Mouse (Mus musculus) C2C12 (cell line): Measurements from ENCODE around the gene Tmem86a. TPM values are rescaled to one million over a fixed set of nuclear protein-coding genes. Genes with fewer than 3 reads are reported as not detected.

Source experiments
- H3K27me3 ChIP-seq: one replicate; pipeline ENCODE4 v1.6.1; 2011; ENCODE audit not compliant: control insufficient read depth, insufficient read depth, insufficient read length
- H3K36me3 ChIP-seq: one replicate; pipeline ENCODE4 v1.6.1; 2011; ENCODE audit not compliant: control insufficient read depth, insufficient read depth
- H3K4me3 ChIP-seq: one replicate; pipeline ENCODE4 v1.5.1; 2011; ENCODE audit warnings: mild to moderate bottlenecking, control low read depth; ENCODE audit not compliant: poor library complexity, insufficient read depth, severe bottlenecking
- H3K79me2 ChIP-seq: one replicate; pipeline ENCODE4 v1.6.1; 2011; ENCODE audit not compliant: control insufficient read depth, insufficient read depth
- H3K79me3 ChIP-seq: one replicate; pipeline ENCODE4 v1.6.1; 2011; ENCODE audit warnings: low read depth, control low read depth
- H3ac ChIP-seq: one replicate; pipeline ENCODE3; 2011; ENCODE audit warnings: low read depth; ENCODE audit not compliant: control insufficient read depth, insufficient read length
- CEBPB ChIP-seq: IDR thresholded peaks from one replicate; pipeline ENCODE4 v1.6.1; 2011; ENCODE audit warnings: low read depth, mild to moderate bottlenecking, control low read depth, moderate library complexity
- CTCF ChIP-seq: IDR thresholded peaks from one replicate; pipeline ENCODE4 v1.5.1; 2011; ENCODE audit not compliant: control insufficient read depth, insufficient read depth, insufficient read length
- FOSL1 ChIP-seq: IDR thresholded peaks from one replicate; pipeline ENCODE4 v1.8.0; 2011; ENCODE audit warnings: mild to moderate bottlenecking, low read length; ENCODE audit not compliant: poor library complexity, insufficient read depth, severe bottlenecking
- MAX ChIP-seq: IDR thresholded peaks from one replicate; pipeline ENCODE4 v1.6.1; 2011; ENCODE audit warnings: mild to moderate bottlenecking, control low read depth
- MYOD1 ChIP-seq: IDR thresholded peaks from one replicate; pipeline ENCODE4 v1.6.1; 2011; ENCODE audit warnings: low read depth; ENCODE audit not compliant: control insufficient read depth, insufficient read length
- MYOG ChIP-seq: IDR thresholded peaks from one replicate; pipeline ENCODE4 v1.6.1; 2011; ENCODE audit not compliant: control insufficient read depth, insufficient read length; ENCODE audit errors: extremely low read depth
- USF1 ChIP-seq: IDR thresholded peaks from one replicate; pipeline ENCODE4 v1.6.1; 2011; ENCODE audit warnings: low read depth, mild to moderate bottlenecking, control low read depth, moderate library complexity
- polyA plus RNA-seq: library from polyadenylated mRNA; unstranded; fragments of >200 nt; fragmentation: generic; extraction: Trizol; gene quantifications from one replicate; pipeline ENCODE4 v1.2.1, GENCODE M21; 2012; ENCODE audit warnings: missing spikeins

The Tmem86a gene
- polyA plus RNA-seq, 1 experiment = 6.8 TPM

DNA sequence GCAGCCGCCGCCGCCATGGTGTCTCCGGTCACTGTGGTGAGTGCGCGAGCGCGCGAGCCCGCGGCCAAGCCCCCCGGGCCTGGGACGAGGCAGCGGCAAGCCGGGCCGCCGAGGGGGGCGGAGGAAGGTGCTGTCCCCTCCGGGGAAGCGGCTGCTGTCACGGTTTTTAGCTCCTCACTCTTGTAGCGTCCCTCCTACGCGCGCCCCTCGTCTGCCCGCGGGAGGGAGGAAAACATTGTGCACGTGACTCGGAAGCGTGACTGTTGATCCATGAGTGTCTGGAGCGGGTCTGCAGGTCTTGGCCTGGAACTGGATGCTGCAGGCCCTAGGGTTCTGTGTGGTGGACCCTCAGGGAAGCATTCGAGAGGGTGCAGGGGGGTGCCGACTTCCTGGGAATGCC is 365 bp downstream of the Tmem86a start:
- Histone ChIP-seq H3K36me3 (no peaks in the 10 kb centered on the region), H3K79me2 (no peaks in the 10 kb centered on the region), H3K27me3 (no peaks in the 10 kb centered on the region), H3K79me3 (no peaks in the 10 kb centered on the region), H3ac (peak overlapping the region; percentile 77), H3K4me3 (peak overlapping the region; percentile 34)
- TF ChIP-seq FOSL1 (no peak), MYOD1 (no peak), USF1 (peak; percentile 83)

DNA sequence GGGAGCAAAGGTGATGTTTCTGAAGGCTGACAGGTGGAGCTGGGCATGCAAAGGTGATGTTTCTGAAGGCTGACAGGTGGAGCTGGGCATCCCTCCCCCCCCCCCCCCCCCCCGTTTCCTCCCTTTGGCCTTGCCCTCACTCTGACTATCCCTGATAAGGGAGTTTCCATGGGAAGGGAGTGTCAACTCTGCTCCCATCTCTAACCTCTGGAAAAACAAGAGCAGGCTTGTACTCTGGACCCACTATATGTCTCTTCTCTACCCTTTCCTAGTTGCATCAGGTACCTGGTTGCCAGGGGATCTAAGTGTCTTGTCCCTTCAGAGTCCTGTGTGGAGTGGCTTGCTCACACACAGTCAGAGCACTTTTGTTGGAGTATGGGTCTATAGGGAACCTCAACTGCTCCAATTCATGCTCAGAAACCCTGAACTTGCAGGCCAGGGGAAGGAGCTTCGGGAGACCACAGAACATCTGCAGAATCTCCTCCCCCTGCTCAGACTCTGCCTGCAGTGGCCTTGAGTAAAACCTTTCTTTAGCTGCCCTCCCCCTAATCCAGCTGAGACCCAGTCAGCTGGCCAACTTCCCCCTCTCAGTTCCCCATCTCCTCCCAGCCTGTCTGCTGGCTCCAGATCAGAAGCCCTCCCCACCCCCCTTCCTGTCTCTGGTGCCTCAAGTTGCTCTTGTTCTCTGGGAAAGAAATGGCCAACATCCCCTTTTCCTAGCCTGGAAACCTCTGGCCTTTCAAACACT is 1.2 kb downstream of the Tmem86a start:
- TF ChIP-seq CEBPB (no peak), MAX (no peak), MYOG (no peak), CTCF (no peak), FOSL1 (no peak), MYOD1 (no peak), USF1 (no peak)
- H3K4me3 ChIP-seq = no peak overlapping the region
- H3K27me3 ChIP-seq = no peaks in the 10 kb centered on the region
- no peaks in the 10 kb centered on the region for H3K36me3 ChIP-seq
- no peaks in the 10 kb centered on the region for H3K79me2 ChIP-seq
- H3K79me3 ChIP-seq = no peaks in the 10 kb centered on the region
- H3ac ChIP-seq = no peak overlapping the region

DNA sequence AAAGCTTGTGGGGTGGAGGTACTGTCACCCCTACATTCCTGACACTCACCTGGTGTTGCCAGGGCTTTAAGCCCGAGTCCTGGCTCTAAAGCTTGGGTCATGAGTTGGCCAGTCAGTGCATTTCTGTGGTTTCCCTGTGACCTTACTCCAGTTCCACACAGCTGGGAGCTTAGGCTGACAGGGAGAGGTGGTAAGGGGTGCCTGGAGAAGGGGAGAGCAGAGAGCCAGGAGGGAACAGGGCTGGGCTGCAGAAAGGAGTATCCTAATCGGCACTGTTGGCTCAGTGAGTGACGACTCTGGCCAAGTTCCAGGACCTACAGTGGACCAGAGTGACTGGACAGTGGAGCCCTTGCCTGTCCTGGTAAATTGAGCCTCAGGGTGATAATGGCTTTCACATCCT is 1.9 kb downstream of the Tmem86a start:
- Histone ChIP-seq H3K36me3 (no peaks in the 10 kb centered on the region), H3K79me3 (no peaks in the 10 kb centered on the region), H3K4me3 (no peak overlapping the region), H3ac (no peak overlapping the region), H3K27me3 (no peaks in the 10 kb centered on the region), H3K79me2 (no peaks in the 10 kb centered on the region)
- TF ChIP-seq CEBPB (no peak), USF1 (no peak), FOSL1 (no peak), MYOG (no peak), MAX (no peak), MYOD1 (no peak)

DNA sequence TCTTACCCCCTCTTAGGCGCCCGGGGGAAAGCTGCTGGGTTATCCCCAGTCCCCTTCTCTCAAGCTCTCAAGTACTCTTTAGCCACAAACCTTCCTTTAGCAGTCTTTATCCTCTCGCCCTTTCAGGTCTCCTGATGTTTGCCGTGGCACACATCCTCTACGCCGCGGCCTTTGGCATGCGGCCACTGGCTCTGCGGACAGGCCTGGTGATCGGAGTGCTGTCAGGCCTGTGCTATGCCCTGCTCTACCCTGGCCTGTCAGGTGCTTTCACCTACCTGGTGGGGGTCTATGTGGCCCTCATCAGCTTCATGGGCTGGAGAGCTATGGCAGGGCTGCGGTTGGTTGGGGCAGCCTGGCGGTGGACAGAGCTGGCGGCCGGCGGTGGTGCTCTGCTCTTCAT is 2.9 kb downstream of the Tmem86a start:
- no peaks in the 10 kb centered on the region for H3K36me3 ChIP-seq
- no peaks in the 10 kb centered on the region for H3K79me3 ChIP-seq
- H3ac ChIP-seq = no peak overlapping the region
- no peaks in the 10 kb centered on the region for H3K27me3 ChIP-seq
- H3K79me2 ChIP-seq = no peaks in the 10 kb centered on the region
- TF ChIP-seq CTCF = no peak
- no peak for TF ChIP-seq CEBPB
- TF ChIP-seq FOSL1 = no peak
- TF ChIP-seq USF1 = no peak
- TF ChIP-seq MYOG = no peak
- TF ChIP-seq MAX = no peak
- TF ChIP-seq MYOD1 = no peak
- H3K4me3 ChIP-seq = no peak overlapping the region

DNA sequence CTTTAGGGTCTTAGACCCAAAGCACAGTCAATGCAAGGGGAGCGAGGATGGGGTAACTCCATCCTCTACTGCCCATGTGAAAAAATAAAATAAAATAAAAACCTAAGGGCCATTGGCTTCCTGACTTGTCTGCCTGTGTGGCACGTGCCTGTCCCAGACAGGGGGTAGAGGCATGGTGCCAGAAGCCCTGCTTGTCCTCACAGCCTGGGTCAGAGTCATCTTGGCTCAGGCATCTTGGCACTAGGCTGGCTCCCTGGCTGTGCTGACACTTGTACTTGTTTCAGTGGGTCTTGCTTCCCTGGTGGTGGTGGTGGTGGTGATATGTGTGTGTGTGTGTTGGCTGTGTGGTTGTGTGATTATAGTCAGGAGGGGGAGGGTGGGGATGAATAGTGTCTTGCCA is 4.3 kb downstream of the Tmem86a start:
- TF ChIP-seq USF1 = no peak
- no peak for TF ChIP-seq CEBPB
- TF ChIP-seq FOSL1 = no peak
- TF ChIP-seq MAX = no peak
- no peak for TF ChIP-seq MYOG
- TF ChIP-seq CTCF = no peak
- TF ChIP-seq MYOD1 = no peak
- Histone ChIP-seq H3K79me3 (no peaks in the 10 kb centered on the region), H3K27me3 (no peaks in the 10 kb centered on the region), H3ac (no peak overlapping the region), H3K4me3 (no peak overlapping the region), H3K79me2 (no peaks in the 10 kb centered on the region), H3K36me3 (no peaks in the 10 kb centered on the region)

DNA sequence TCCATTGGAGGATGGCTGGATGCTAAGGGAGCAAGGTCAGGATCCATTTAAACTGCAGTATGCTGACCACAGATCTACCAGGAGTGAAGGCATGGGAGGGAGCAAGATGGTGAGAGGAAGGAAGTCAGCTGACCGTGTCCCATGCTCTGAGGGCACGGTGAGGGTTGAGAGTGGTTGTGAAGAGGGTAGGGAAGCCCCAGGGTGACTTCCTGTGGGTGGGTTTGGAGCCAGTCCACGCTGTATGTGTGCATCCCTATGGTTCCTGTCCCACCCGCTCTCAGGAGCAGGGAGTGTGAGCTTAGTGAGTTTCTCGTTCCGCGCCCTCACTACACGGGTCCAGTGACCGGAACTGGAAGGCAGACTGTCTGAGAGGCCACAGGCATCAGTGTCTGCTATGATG is 5.3 kb downstream of the Tmem86a start:
- H3K79me3 ChIP-seq = no peaks in the 10 kb centered on the region
- no peak overlapping the region for H3ac ChIP-seq
- no peaks in the 10 kb centered on the region for H3K27me3 ChIP-seq
- no peaks in the 10 kb centered on the region for H3K79me2 ChIP-seq
- TF ChIP-seq CTCF (no peak), MAX (no peak), MYOD1 (no peak), FOSL1 (no peak), MYOG (no peak), USF1 (no peak), CEBPB (no peak)
- no peak overlapping the region for H3K4me3 ChIP-seq
- no peaks in the 10 kb centered on the region for H3K36me3 ChIP-seq
